Mouse (Mus musculus) kidney, adult 2 months (tissue): ENCODE measurements around the gene Zcchc13. TPM values are rescaled to one million over a fixed set of nuclear protein-coding genes. Genes with fewer than 3 reads are reported as not detected.

Experiments
- DNase-seq: peaks from one replicate; pipeline ENCODE4 v3.0.0; 2021
- H3K27ac ChIP-seq: fragments of 200-500 bp; 2 replicates; pipeline ENCODE4 v1.5.1; 2012; ENCODE audit warnings: low read depth, low read length, control low read depth, inconsistent platforms; ENCODE audit not compliant: insufficient read depth
- H3K27me3 ChIP-seq: fragments of 200-500 bp; replicated peaks from 2 replicates; pipeline ENCODE4 v1.6.1; 2012; ENCODE audit warnings: mild to moderate bottlenecking, moderate library complexity, low read length, inconsistent platforms; ENCODE audit not compliant: control insufficient read depth, insufficient read depth
- H3K36me3 ChIP-seq: fragments of 200-500 bp; 2 replicates; pipeline ENCODE4 v1.6.1; 2012; ENCODE audit warnings: mild to moderate bottlenecking, moderate library complexity, low read length, inconsistent platforms; ENCODE audit not compliant: control insufficient read depth, insufficient read depth
- H3K4me1 ChIP-seq: fragments of 200-500 bp; 2 replicates; pipeline ENCODE4 v1.6.1; 2011; ENCODE audit warnings: low read length; ENCODE audit not compliant: control insufficient read depth, insufficient read depth
- H3K4me3 ChIP-seq: fragments of 200-500 bp; 2 replicates; pipeline ENCODE4 v1.5.1; 2011; ENCODE audit warnings: mild to moderate bottlenecking, low read depth, low read length, control low read depth; ENCODE audit not compliant: insufficient read depth
- CTCF ChIP-seq: fragments of 200-500 bp; conservative IDR thresholded peaks from 2 replicates; pipeline ENCODE4 v1.5.1; 2011; ENCODE audit warnings: low read depth, mild to moderate bottlenecking, control low read depth, low read length, moderate library complexity, mixed read lengths; ENCODE audit not compliant: insufficient read depth, insufficient read length
- POLR2A ChIP-seq: fragments of 200-500 bp; IDR thresholded peaks from one replicate; pipeline ENCODE4 v1.6.1; 2011; ENCODE audit warnings: low read depth, low read length, control low read depth
- WGBS: fragments of 180-500 bp; shearing (Covaris S2); methylation state at CpG from one replicate; pipeline ENCODE4 v1.1.7; 2018; 5-methylcytosine and 5-hydroxymethylcytosine counted together
- polyA plus RNA-seq: library from polyadenylated mRNA; depleted of rRNA; stranded (reverse); fragments of >200 nt; gene quantifications from 2 replicates; pipeline ENCODE4 v1.2.3, GENCODE M21; 2012

The Zcchc13 gene
- polyA plus RNA-seq, 1 experiment = 0.09 TPM

DNA sequence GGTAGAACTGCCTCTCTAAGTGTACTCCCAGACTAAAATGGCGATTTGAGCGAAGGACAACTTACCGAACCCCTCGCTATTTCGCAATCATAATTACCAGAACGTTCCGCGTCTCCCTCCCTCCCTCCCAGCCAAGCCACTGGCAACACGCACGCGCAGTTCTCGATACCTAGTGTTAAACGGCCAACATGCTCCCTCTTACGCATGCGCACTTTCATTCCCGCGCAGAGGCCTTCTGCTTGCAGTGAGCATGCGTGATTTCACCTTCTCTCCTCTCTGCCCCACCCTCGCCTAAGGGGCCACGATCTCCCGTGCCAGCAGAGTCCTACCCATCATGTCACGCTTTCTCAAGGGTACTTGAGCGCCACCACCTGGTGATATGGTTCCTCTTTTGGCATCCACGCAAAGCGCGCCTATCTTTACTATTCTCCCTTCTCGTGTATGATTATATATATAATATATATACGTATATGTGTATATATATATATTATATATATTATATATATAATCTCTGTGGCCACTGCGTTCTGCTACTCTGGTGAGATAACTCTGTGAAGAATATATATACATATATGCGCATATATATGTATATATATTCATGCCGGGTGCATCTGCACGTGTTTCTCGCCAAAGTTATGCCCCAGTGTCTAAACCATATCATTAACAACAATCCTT, 8.0 kb upstream of the Zcchc13 start:
- TF ChIP-seq CTCF (peak; percentile 71), POLR2A (peak; percentile 75)
- no peaks in the 10 kb centered on the region for H3K4me1 ChIP-seq
- DNase-seq = peak; percentile 97
- WGBS = 1% methylated on average over 33 of the region's 33 CpGs
- no peaks in the 10 kb centered on the region for H3K36me3 ChIP-seq
- no peaks in the 10 kb centered on the region for H3K27me3 ChIP-seq
- H3K4me3 ChIP-seq = peak overlapping the region; percentile 70
- peak overlapping the region; percentile 97 for H3K27ac ChIP-seq

DNA sequence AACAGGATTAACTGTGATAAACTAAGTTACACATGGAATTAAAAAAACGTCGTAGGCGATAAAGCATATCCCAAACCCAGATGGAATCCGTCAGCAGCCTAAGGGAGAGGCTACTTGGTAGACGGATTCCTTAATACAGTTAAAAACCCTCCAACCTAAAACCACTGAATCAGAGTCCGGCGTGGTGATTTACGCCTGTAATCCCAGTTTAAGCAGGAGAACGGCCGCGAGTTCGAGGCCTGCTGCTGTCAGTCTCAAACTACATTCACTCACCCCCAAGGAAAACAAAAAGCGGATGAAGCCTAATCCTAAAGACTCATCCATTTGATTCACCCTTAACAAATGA, 7.5 kb upstream of the Zcchc13 start:
- H3K27ac ChIP-seq = peak overlapping the region; percentile 51; the same call in 1 of the 2 replicates
- H3K36me3 ChIP-seq = no peaks in the 10 kb centered on the region
- DNase-seq = peak; percentile 17
- no peak for TF ChIP-seq CTCF
- TF ChIP-seq POLR2A = no peak
- WGBS = 13% methylated on average over 13 of the region's 13 CpGs
- no peaks in the 10 kb centered on the region for H3K27me3 ChIP-seq
- H3K4me3 ChIP-seq = peak overlapping the region; percentile 70
- H3K4me1 ChIP-seq = no peaks in the 10 kb centered on the region

DNA sequence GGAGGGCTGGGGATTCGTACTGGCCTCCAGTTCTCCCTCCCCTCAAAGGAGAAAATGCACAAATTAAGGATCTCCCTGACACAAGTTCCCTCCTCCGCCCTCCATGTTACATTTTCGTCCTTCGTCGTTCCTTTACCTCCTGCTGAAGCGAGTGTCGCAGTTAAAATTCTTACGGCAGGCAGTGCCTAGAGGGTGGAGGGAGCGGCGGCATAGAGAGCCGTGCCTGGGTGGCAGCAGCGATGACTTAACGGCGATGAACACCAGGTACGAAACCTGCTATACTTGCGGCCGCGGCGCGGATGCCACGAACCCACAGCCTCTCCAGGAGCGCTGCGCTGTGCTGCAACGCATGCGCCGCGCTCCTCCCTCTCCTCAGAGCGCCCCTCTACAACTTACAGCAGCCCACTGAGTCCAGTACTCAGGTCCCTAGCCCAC, 7.0 kb upstream of the Zcchc13 start:
- Histone ChIP-seq H3K4me1 (no peaks in the 10 kb centered on the region), H3K4me3 (peak overlapping the region; percentile 70), H3K36me3 (no peaks in the 10 kb centered on the region), H3K27ac (peak overlapping the region; percentile 51), H3K27me3 (no peaks in the 10 kb centered on the region)
- peak; percentile 41 for DNase-seq
- TF ChIP-seq POLR2A (no peak), CTCF (no peak)
- 1% methylated on average over 27 of the region's 28 CpGs for WGBS

DNA sequence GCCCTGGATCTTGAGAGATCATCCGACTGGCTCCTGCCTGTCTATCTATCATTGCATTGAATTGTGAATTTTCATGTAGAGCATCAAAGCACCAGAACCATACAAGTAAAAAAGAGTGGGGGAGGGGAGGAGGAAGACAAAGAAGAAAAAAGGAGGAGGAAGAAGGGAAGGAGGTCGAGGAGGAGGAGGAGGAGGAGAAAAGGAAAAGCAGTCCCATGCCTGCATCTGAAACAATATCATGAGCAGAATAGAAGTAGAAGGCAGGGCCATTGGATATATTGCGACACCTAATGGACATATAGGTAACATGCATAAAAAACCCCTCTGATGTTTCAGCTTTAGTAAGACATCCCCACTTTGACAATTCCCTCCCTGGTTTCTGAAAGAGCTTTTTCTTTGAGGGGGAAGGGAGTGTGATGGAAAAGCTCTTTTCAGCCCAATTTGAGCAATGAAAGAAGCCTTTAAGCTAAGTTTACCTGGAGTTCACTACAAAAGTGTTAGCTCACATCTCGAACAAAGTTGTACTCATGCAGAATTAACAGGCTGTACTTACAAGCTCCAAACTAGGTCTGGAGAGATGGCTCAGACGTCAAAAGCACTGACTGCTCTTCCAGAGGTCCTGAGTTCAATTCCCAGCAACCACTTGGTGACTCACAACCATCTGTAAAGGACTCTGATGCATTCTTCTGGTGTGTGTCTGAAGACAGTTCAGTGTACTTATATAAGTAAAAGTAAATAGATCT, 5.8 kb upstream of the Zcchc13 start:
- TF ChIP-seq POLR2A = no peak
- no peak for TF ChIP-seq CTCF
- H3K4me3 ChIP-seq = no peak overlapping the region
- DNase-seq = peak; percentile 23
- H3K4me1 ChIP-seq = no peaks in the 10 kb centered on the region
- 35% methylated on average over 5 of the region's 5 CpGs for WGBS
- no peaks in the 10 kb centered on the region for H3K27me3 ChIP-seq
- H3K36me3 ChIP-seq = no peaks in the 10 kb centered on the region
- H3K27ac ChIP-seq = no peak overlapping the region

DNA sequence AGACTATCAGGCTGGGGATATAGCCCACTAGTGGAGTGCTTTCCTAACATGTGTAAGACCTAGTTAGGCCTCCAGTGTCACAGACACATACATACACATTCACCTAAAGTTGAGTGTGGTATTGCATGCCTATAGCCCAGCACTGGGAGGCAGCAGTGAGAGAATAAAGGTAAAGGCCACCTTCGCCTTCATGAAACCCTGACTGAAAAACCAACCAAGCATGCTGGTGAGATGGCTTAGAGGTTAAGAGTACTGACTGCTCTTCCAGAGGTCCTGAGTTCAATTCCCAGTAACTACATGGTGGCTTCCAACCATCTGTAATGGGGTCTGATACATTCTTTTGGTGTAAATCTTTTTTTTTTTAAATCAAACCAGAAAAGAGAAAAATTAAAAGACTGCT, 1.5 kb upstream of the Zcchc13 start:
- WGBS = 80% methylated on average over 1 of the region's 1 CpGs
- DNase-seq = no peak
- H3K27ac ChIP-seq = no peak overlapping the region
- no peaks in the 10 kb centered on the region for H3K36me3 ChIP-seq
- TF ChIP-seq POLR2A = no peak
- H3K4me3 ChIP-seq = no peak overlapping the region
- H3K4me1 ChIP-seq = no peaks in the 10 kb centered on the region
- H3K27me3 ChIP-seq = no peaks in the 10 kb centered on the region

DNA sequence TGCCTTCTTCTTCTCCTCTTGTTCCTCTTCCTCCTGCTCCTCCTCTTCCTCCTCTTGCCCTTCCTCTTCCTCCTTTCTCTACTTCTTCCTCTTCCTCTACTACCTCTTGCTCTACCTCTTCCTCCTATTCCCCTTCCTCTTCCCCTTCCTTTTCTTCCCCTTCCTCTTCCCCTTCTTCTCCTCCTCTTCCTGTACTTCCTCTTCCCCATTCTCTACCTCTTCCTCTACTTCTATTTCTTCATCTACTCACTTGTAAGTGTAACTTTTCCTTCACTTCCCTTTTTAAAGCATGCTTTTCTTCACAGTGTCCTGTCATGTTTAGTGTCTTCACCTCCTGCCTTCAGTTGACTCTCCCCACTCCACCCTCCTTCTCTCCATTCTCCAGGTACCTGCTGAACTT, 3.5 kb downstream of the Zcchc13 start:
- no peak for TF ChIP-seq POLR2A
- no peak for TF ChIP-seq CTCF
- H3K36me3 ChIP-seq = no peaks in the 10 kb centered on the region
- DNase-seq = no peak
- H3K27ac ChIP-seq = no peak overlapping the region
- H3K4me1 ChIP-seq = no peaks in the 10 kb centered on the region; the same call in 1 of the 2 replicates
- no peaks in the 10 kb centered on the region for H3K27me3 ChIP-seq
- no peak overlapping the region for H3K4me3 ChIP-seq

DNA sequence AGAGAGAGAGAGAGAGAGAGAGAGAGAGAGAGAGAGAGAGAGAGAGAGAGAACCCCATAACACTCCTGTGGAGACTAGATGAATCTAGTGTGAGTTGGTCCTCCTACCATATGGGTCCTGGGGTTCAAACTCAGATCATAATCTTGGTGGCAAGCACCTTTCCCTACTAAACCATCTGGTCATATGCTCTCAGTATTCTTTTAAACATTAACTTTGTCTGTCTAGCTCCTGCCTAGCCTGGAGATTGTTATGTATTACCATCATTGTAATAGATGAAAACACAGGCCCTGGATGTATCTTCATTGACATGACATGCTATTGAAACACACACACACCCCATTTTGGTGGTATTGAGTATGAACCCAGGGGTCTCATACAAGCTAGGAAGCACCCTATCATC, 5.6 kb downstream of the Zcchc13 start:
- TF ChIP-seq CTCF (no peak), POLR2A (no peak)
- Histone ChIP-seq H3K4me3 (no peak overlapping the region), H3K27ac (no peak overlapping the region), H3K36me3 (no peaks in the 10 kb centered on the region), H3K27me3 (no peaks in the 10 kb centered on the region), H3K4me1 (no peaks in the 10 kb centered on the region; the same call in 1 of the 2 replicates)
- DNase-seq = peak; percentile 54
